Mouse (Mus musculus) kidney, adult 8-10 months (tissue): ENCODE data around the gene Son.
"Not testable (repeated sequence)": the region's sequence is repeated elsewhere in the genome, so short reads cannot be mapped to it uniquely, and the experiment has no call there.

ENCODE experiments used
- DNase-seq, 2 experiments: peaks; one replicate each; pipeline ENCODE4 v3.0.0; 2022

The Son gene

DNA sequence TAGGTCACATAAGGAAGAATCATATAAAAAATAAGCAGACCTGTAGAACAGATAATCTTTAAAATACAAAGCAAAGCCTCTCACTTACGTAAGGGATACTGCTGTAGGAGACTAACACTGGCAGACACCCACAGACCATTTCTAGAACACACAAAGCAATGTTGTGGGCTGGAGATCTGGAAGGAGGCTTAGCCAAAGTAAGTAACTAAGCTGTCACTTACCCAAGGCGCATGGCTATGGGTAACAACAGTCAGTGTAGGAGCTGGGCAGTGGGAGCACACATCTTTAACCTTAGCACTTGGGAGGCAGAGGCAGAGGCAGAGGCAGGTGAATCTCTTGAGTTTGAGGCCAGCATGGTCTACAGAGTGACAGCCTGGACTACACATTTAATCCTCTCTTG lies 7.7 kb upstream of the Son start:
- DNase-seq = no peak

DNA sequence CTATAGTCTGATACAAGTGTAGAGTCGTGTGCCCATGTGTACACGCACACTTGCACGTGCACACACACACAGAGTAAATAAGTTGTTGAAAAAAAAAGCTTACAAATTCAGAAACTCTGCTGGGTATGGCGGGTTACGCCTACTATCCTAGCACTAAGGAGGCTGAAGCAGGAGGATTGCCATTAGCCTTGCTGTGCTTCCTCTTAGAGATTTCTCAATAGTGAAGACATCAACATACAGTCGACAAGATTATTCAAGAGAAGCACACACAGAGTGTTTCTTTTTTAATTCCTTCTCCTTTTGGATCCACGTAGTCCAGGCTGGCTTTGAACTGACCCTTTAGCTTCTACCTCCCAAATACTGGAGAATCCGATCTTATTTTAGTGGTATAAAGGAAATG lies 7.1 kb upstream of the Son start:
- DNase-seq = no peak

DNA sequence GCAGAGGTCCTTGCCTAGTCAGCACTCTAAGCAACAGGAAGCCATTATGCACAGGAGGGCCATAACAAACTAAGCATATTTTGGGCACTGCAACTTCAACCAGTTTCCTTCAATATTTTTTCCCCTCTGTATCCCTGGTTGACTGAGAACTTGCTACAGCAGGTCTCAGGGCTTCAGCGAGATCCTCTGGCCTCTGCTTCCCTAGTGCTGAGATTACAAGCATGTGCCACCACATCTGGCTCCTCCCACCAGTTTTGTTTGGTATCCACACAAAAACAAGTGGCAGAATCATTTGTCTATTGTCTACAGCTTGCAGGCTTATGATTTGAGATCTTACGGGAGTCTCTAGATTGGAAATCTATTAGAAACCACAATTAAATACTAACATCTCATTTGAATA lies 2.4 kb upstream of the Son start:
- DNase-seq = no peak

DNA sequence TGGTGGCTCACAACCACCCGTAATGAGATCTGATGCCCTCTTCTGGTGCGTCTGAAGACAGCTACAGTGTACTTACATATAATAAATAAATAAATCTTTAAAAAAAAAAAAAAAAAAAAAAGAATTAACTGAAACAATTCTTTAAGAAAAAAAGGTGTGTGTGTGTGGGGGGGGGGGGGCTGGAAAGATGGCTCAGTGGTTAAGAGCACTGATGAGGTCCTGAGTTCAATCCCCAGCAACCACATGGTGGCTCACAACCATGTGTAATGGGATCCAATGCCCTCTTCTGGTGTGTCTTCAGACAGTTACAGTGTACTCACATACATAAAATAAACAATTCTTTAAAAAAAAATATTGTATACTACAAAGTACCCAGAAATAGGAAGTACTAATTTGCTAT lies 1.9 kb upstream of the Son start:
- DNase-seq = not testable (repeated sequence)

DNA sequence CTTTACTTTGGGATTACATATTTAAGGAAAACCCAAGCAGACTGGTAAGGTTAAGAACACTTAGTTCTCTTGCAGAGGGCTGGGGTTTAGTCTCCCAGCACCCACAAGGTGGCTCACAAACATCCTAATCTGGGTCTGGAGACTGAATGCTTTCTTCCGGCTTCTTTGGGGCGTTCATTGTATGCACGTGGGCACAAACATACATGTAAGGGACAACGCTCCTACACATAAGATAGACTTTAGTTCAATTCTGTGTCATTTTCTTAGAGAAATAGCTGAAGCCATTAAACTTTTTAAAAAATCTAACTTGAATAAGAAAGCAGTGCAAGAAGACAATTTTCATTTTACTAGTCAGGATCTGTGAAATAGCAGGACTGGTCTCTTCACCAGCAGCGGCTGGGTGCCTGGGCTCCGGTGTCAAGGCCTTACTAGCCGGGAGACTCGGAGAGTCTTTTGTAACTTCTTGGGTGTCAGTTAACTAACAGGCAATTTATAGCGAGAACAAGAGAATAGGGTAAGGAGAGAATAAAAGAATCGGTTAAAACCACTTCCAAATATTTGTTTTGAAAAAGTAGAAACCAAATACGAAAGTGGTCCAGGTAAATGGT lies 1.2 kb upstream of the Son start:
- no peak for DNase-seq

GRCm38 (mm10) chr16:91646681-91647419 lies 456 bp upstream of the Son start, which contains the start of gene Gart:
Gart (minus strand) TSS chr16:91646952.
- peak; percentile 92 to 93 for DNase-seq

- peak; percentile 65 to 72 for DNase-seq
Measured at GRCm38 (mm10) chr16:91648220-91648550, 879 bp downstream of the Son start.

DNA sequence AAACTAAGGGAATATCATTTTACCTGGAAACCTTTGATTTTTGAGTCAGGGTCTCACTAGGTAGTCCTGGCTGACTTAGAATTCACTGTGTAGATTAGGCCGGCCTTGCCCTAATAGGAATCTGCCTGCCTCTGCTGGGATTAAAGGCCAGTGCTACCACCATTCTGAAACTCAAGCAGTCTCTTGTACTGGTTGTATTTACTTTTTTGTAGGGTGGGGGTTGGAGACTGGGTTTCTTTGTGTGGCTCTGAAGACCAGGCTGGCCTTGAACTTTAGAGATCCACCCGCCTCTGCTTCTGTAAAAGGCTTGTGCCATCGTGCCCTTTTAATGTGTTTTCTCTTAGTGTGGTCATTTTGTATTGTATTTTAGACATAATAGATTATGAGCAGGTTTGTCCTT lies 1.9 kb downstream of the Son start:
- no peak for DNase-seq

- DNase-seq = no peak
Measured at GRCm38 (mm10) chr16:91649781-91650180, 2.5 kb downstream of the Son start.

GRCm38 (mm10) chr16:91652191-91652590 lies 4.9 kb downstream of the Son start:
- no peak for DNase-seq

DNA sequence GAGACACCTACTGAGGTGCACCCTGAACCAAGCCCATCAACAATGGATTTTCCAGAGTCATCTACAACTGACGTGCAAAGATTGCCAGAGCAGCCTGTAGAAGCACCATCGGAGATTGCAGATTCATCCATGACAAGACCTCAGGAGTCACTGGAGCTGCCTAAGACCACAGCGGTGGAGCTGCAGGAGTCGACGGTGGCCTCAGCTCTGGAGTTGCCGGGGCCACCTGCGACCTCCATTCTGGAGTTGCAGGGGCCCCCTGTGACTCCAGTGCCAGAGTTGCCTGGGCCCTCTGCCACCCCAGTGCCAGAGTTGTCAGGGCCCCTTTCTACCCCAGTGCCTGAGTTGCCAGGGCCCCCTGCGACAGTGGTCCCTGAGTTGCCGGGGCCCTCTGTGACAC lies 8.0 kb downstream of the Son start:
- DNase-seq = no peak

- no peak for DNase-seq
Measured at GRCm38 (mm10) chr16:91657285-91657684, 10.0 kb downstream of the Son start.

- no peak for DNase-seq
Measured at GRCm38 (mm10) chr16:91658471-91658870, 11.2 kb downstream of the Son start.

GRCm38 (mm10) chr16:91659798-91660197 lies 12.5 kb downstream of the Son start:
- no peak for DNase-seq

- DNase-seq = no peak
Measured at GRCm38 (mm10) chr16:91661397-91661796, 14.1 kb downstream of the Son start.

- no peak for DNase-seq
Measured at GRCm38 (mm10) chr16:91662336-91662735, 15.0 kb downstream of the Son start.

GRCm38 (mm10) chr16:91663795-91664194 lies 16.5 kb downstream of the Son start:
- DNase-seq = no peak

- DNase-seq = peak; percentile 22
Measured at GRCm38 (mm10) chr16:91674500-91674899, 27.2 kb downstream of the Son start.

DNA sequence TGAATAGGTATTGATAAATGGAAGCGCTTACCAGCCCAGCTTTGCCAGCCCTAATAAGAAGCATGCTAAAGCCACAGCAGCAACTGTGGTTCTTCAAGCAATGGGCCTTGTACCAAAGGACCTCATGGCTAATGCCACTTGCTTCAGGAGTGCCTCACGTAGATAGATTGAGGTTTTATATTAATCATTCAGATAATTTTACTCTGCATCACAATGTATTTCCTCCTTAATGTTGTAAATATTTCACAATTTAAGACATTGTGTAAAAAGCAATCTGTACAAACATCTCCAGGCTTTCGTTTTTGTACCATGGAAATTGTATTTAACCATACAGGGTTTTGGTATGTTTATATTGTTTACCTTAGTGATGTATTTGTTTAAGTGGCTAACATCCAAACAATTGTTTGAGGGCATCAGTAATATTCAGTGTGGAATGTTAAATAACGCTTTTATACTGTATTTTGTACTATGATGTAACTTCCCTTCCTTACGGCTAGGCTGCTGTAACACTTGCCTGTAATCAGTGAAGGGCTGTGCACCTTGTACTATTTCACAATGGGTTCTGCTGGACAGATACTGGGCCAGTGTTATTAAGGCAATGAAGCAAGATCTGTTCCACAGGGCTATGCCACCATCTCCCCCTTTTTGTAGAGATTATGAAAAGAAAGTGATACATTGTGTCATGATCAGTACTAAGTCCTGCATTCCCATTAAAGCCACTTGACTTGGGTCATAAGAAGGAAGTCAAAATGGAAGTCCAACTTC lies 31.0 kb downstream of the Son start:
- no peak for DNase-seq

- no peak for DNase-seq
Measured at GRCm38 (mm10) chr16:91680656-91681055, 33.4 kb downstream of the Son start.

- no peak for DNase-seq
Measured at GRCm38 (mm10) chr16:91685526-91685925, 38.2 kb downstream of the Son start.

DNA sequence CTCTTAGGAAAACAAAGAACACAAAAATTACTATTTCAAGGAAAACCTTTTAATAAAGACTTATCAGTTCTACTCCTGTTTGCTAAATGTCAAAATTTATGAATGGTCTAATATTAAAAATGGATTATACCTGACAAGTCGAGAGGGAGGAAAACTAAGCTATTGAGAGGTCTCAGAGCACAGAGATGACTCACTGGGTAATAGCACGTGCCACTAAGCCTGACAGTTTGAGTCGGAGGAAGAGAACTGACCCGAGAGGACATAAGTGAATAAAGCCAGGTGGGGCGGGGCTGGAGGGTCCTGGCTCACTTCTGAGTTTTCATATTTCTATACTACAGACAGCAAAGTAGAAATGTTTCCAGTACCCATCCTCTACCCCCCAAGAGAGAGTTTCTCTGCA lies 39.1 kb downstream of the Son start:
- no peak for DNase-seq

- no peak for DNase-seq
Measured at GRCm38 (mm10) chr16:91688023-91688618, 40.8 kb downstream of the Son start.
